In genomic region chr7:36707266-36707665, GRCm38 (mm10) we compare ENCODE assay signal across 10 mouse cellular contexts. TPM values are rescaled to one million over a fixed set of nuclear protein-coding genes. Genes with fewer than 3 reads are reported as not detected.
A peak's percentile ranks its signal among the peaks of the same experiment; 100 is the strongest.
DNase-seq lines count a peak whose midpoint lies in the region; ATAC-seq lines count a peak whose summit lies in the region.
"Had no signal": no experiment of that assay in that cellular context is flagged by ENCODE, and none has a peak within 500 bp of the region (broad histone marks: within the 10 kb centered on the region; RNA-seq: fewer than 3 reads in every experiment).

No protein-coding gene starts in this region.

- H3K4me3 ChIP-seq in liver, embryonic 11.5 days (ENCODE audit: low read depth, low read length) = no peak overlapping the region
- H3K4me3 ChIP-seq in liver, embryonic 12.5 days = no peak overlapping the region
- no peak overlapping the region for H3K4me3 ChIP-seq in forebrain, embryonic 13.5 days
- H3K4me3 ChIP-seq in limb, embryonic 10.5 days = peak overlapping the region; percentile 36
- peak overlapping the region; percentile 30 for H3K4me3 ChIP-seq in neural tube, embryonic 15.5 days (replicated peaks)

- no peak overlapping the region for H3K9ac ChIP-seq in liver, embryonic 11.5 days (ENCODE audit: low read depth, low read length)
- H3K9ac ChIP-seq in liver, embryonic 12.5 days = no peak overlapping the region
- H3K9ac ChIP-seq in forebrain, embryonic 13.5 days = no peak overlapping the region
- H3K9ac ChIP-seq in neural tube, embryonic 15.5 days (replicated peaks) = peak overlapping the region; percentile 43; the same call in 1 of the 2 replicates
- H3K9ac ChIP-seq: liver, embryonic 14.5 days had no signal

- ATAC-seq in liver, embryonic 11.5 days (replicated peaks; ENCODE audit: low FRiP score) = no peak
- no peak for ATAC-seq in liver, embryonic 12.5 days
- ATAC-seq in forebrain, embryonic 13.5 days = peak; percentile 75
- peak; percentile 62; the same call in 1 of the 2 replicates for ATAC-seq in neural tube, embryonic 15.5 days (ENCODE audit: low FRiP score)

- no peaks in the 10 kb centered on the region for H3K9me3 ChIP-seq in liver, embryonic 11.5 days (ENCODE audit: control insufficient read depth, low read length)
- no peaks in the 10 kb centered on the region for H3K9me3 ChIP-seq in liver, embryonic 12.5 days (replicated peaks)
- H3K9me3 ChIP-seq in forebrain, embryonic 13.5 days (replicated peaks) = no peaks in the 10 kb centered on the region
- no peaks in the 10 kb centered on the region for H3K9me3 ChIP-seq in limb, embryonic 10.5 days (replicated peaks)
- H3K9me3 ChIP-seq in neural tube, embryonic 15.5 days (replicated peaks) = no peaks in the 10 kb centered on the region

- peak overlapping the region; percentile 43 for H3K4me2 ChIP-seq in liver, embryonic 11.5 days
- no peak overlapping the region for H3K4me2 ChIP-seq in liver, embryonic 12.5 days
- peak overlapping the region; percentile 51 for H3K4me2 ChIP-seq in forebrain, embryonic 13.5 days
- H3K4me2 ChIP-seq in neural tube, embryonic 15.5 days = peak overlapping the region; percentile 61

- H3K4me1 ChIP-seq in liver, embryonic 11.5 days (replicated peaks; ENCODE audit: control insufficient read depth, insufficient read depth, low read length) = peaks cover 3% of the 10 kb centered on the region; the same call in 1 of the 2 replicates
- H3K4me1 ChIP-seq in liver, embryonic 12.5 days = 0 out of 2 replicates have a peak, but pooled peaks cover 10% of the 10 kb centered on the region
- peaks cover 69% of the 10 kb centered on the region for H3K4me1 ChIP-seq in forebrain, embryonic 13.5 days
- H3K4me1 ChIP-seq in limb, embryonic 10.5 days = peaks cover 79% of the 10 kb centered on the region
- H3K4me1 ChIP-seq in neural tube, embryonic 15.5 days = peaks cover 73% of the 10 kb centered on the region

- H3K27me3 ChIP-seq in liver, embryonic 11.5 days (replicated peaks; ENCODE audit: control insufficient read depth, insufficient read depth, low read length) = 0 out of 2 replicates have a peak, but pooled peaks cover 4% of the 10 kb centered on the region
- peaks cover 5% of the 10 kb centered on the region; the same call in 1 of the 2 replicates for H3K27me3 ChIP-seq in liver, embryonic 12.5 days (replicated peaks)
- no peaks in the 10 kb centered on the region for H3K27me3 ChIP-seq in forebrain, embryonic 13.5 days
- H3K27me3 ChIP-seq in limb, embryonic 10.5 days (ENCODE audit: low read depth, poor library complexity, severe bottlenecking) = no peaks in the 10 kb centered on the region
- H3K27me3 ChIP-seq in neural tube, embryonic 15.5 days (replicated peaks) = no peaks in the 10 kb centered on the region

- 37% methylated on average over 10 of the region's 10 CpGs for WGBS in liver, embryonic 11.5 days
- 36% methylated on average over 10 of the region's 10 CpGs for WGBS in liver, embryonic 12.5 days (ENCODE audit: insufficient replicate concordance)
- 14% methylated on average over 10 of the region's 10 CpGs for WGBS in forebrain, embryonic 13.5 days
- WGBS in limb, embryonic 10.5 days = 11% methylated on average over 10 of the region's 10 CpGs
- WGBS in neural tube, embryonic 15.5 days = 8% methylated on average over 10 of the region's 10 CpGs

- no peaks in the 10 kb centered on the region for H3K36me3 ChIP-seq in liver, embryonic 11.5 days (ENCODE audit: control insufficient read depth, insufficient read depth, low read length)
- no peaks in the 10 kb centered on the region for H3K36me3 ChIP-seq in liver, embryonic 12.5 days
- H3K36me3 ChIP-seq in forebrain, embryonic 13.5 days (ENCODE audit: poor library complexity, severe bottlenecking) = no peaks in the 10 kb centered on the region
- H3K36me3 ChIP-seq in limb, embryonic 10.5 days = peaks cover 7% of the 10 kb centered on the region
- H3K36me3 ChIP-seq in neural tube, embryonic 15.5 days = no peaks in the 10 kb centered on the region

- H3K27ac ChIP-seq in liver, embryonic 11.5 days (ENCODE audit: low read depth, low read length) = no peak overlapping the region
- H3K27ac ChIP-seq in liver, embryonic 12.5 days = no peak overlapping the region
- peak overlapping the region; percentile 71 for H3K27ac ChIP-seq in forebrain, embryonic 13.5 days
- peak overlapping the region; percentile 81 for H3K27ac ChIP-seq in limb, embryonic 10.5 days
- peak overlapping the region; percentile 83 for H3K27ac ChIP-seq in neural tube, embryonic 15.5 days (replicated peaks)
- H3K27ac ChIP-seq: liver, embryonic 14.5 days had no signal

- no peak for DNase-seq in liver, embryonic 11.5 days (ENCODE audit: low spot score)
- DNase-seq in limb, embryonic 10.5 days (ENCODE audit: low spot score) = peak; percentile 73
- no peak for DNase-seq in right cerebral cortex, postnatal 14 days
- DNase-seq in adrenal gland, postnatal 36 days = no peak
- DNase-seq in ovary, adult 18-20 months (ENCODE audit: low spot score) = no peak
- DNase-seq: thymus, postnatal 14 days had no signal

RNA-seq across cellular contexts. Expression of gene Tshz3, which starts 9.3 kb away (rescaled TPM):
- 3.3 and 3.7 TPM in 2 replicates for polyA plus RNA-seq in liver, embryonic 11.5 days (2014; fragmentation: Nextera tagmentation; extraction: Ambion mirVana)
- 1.2 and 1.5 TPM in 2 replicates for polyA plus RNA-seq in liver, embryonic 12.5 days (2016; fragmentation: Nextera tagmentation; extraction: Ambion mirVana)
- polyA plus RNA-seq in forebrain, embryonic 13.5 days (2015; fragmentation: Nextera tagmentation; extraction: Ambion mirVana) = 11.3 TPM in 2 replicates
- polyA plus RNA-seq in limb, embryonic 10.5 days (2016; fragmentation: Nextera tagmentation; extraction: Ambion mirVana) = 9.2 and 10.6 TPM in 2 replicates
- polyA plus RNA-seq in neural tube, embryonic 15.5 days (2015; fragmentation: Nextera tagmentation; extraction: Ambion mirVana) = 56.8 and 62.7 TPM in 2 replicates
- 1 to 10 TPM; 4.4 to 4.6 TPM for total RNA-seq in adrenal gland, postnatal 36 days (2021)

Comparison
In these comparisons a context has a peak if more than half of its experiments do, and no peak if none do; other contexts are left out.
1. ATAC-seq: peak in forebrain, embryonic 13.5 days (single experiment) and neural tube, embryonic 15.5 days (single experiment); none in liver, embryonic 11.5 days (single experiment) and liver, embryonic 12.5 days (single experiment).
2. H3K27ac ChIP-seq: peak in forebrain, embryonic 13.5 days (single experiment), limb, embryonic 10.5 days (single experiment) and neural tube, embryonic 15.5 days (single experiment); none in liver, embryonic 11.5 days (single experiment) and liver, embryonic 12.5 days (single experiment).
3. H3K4me3 ChIP-seq: peak in limb, embryonic 10.5 days (single experiment) and neural tube, embryonic 15.5 days (single experiment); none in liver, embryonic 11.5 days (single experiment), liver, embryonic 12.5 days (single experiment) and forebrain, embryonic 13.5 days (single experiment).